Mouse (Mus musculus) splenic B cell, adult 2 months (primary cell): Measurements from ENCODE around the gene Kcnh3.
"Not testable (repeated sequence)": the region's sequence is repeated elsewhere in the genome, so short reads cannot be mapped to it uniquely, and the experiment has no call there.

Source experiments
- DNase-seq: peaks from one replicate; pipeline ENCODE4 v3.0.0-alpha.2; 2011; ENCODE audit warnings: low read depth, low spot score
- H3K27me3 ChIP-seq: 2 replicates; pipeline ENCODE4 v1.6.1; 2012; ENCODE audit warnings: mild to moderate bottlenecking, low read length, moderate library complexity, mixed read lengths; ENCODE audit not compliant: control insufficient read depth, poor library complexity, insufficient read depth, severe bottlenecking
- H3K36me3 ChIP-seq: 2 replicates; pipeline ENCODE4 v1.6.1; 2012; ENCODE audit warnings: mild to moderate bottlenecking, low read length, moderate library complexity, mixed read lengths; ENCODE audit not compliant: control insufficient read depth, poor library complexity, insufficient read depth, severe bottlenecking

Kcnh3 gene

GRCm38 (mm10) chr15:99223585-99224207 is 965 bp upstream of the Kcnh3 start:
- H3K27me3 ChIP-seq: peaks cover 3% of the 10 kb centered on the region; the same call in 1 of the 2 replicates
- H3K36me3 ChIP-seq: no peaks in the 10 kb centered on the region
- peak; percentile 13 for DNase-seq

GRCm38 (mm10) chr15:99225081-99225810 is 585 bp downstream of the Kcnh3 start:
- H3K27me3 ChIP-seq: peaks cover 2% of the 10 kb centered on the region; the same call in 1 of the 2 replicates
- no peak for DNase-seq
- H3K36me3 ChIP-seq: no peaks in the 10 kb centered on the region

- H3K36me3 ChIP-seq: no peaks in the 10 kb centered on the region
- DNase-seq: no peak
Observed at GRCm38 (mm10) chr15:99226090-99226489, 1.4 kb downstream of the Kcnh3 start.

GRCm38 (mm10) chr15:99231998-99232397 is 7.3 kb downstream of the Kcnh3 start:
- H3K36me3 ChIP-seq: no peaks in the 10 kb centered on the region
- H3K27me3 ChIP-seq: no peaks in the 10 kb centered on the region
- no peak for DNase-seq

More at GRCm38 (mm10) chr15:99226090-99226489, 1.4 kb downstream of the Kcnh3 start:
- peaks cover 2% of the 10 kb centered on the region; the same call in 1 of the 2 replicates for H3K27me3 ChIP-seq

DNA sequence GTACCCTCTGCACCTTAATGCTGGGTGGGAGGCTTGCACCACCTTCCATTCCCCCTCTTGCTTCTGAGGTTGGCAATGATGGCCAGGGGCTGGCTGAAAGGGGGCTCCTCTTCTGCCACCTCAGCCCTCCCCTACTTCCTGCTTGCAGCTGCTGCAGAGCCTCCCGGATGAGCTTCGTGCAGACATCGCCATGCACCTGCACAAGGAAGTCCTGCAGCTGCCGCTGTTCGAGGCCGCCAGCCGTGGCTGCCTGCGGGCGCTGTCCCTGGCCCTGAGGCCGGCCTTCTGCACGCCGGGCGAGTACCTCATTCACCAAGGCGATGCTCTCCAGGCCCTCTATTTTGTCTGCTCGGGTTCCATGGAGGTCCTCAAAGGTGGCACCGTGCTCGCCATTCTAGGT is 9.1 kb downstream of the Kcnh3 start:
- DNase-seq: peak; percentile 17
- Histone ChIP-seq H3K36me3 (no peaks in the 10 kb centered on the region), H3K27me3 (no peaks in the 10 kb centered on the region)

DNA sequence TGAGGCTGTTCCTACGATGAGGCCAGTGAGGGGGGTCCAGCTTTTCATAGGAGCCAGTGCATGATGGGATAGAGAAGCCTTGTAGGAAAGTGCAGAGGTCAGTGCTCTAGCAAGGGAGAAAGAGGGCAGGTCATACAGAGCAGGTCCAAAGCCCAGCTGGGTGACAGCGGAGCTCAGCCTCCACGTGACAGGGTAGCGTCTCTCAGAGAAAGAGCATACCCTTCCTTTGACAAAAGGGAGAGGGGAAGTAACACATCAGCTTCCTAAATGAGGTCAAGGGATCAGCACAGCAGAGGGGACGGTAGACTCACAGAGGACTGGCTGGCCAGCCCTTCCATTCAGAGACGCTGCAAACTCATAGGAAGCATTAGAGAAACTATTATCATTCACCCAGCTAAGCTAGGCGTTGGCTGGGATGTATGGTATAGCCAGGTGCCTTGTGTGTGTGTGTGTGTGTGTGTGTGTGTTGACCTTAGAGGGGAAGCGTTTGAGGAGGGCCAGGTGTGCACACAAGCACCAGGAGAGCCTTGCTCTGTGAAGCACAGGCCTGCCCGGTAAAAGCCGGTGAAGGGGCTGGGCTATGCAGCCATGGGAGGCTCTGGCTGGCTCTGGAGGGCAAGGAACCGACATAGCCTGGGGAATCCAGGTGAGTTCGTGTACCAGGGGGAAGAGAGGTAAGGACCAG is 9.8 kb downstream of the Kcnh3 start:
- Histone ChIP-seq H3K27me3 (no peaks in the 10 kb centered on the region), H3K36me3 (no peaks in the 10 kb centered on the region)
- no peak for DNase-seq

- no peaks in the 10 kb centered on the region for H3K27me3 ChIP-seq
- H3K36me3 ChIP-seq: no peaks in the 10 kb centered on the region; the same call in 1 of the 2 replicates
- DNase-seq: no peak
Observed at GRCm38 (mm10) chr15:99238006-99238405, 13.3 kb downstream of the Kcnh3 start.

GRCm38 (mm10) chr15:99240129-99240528 is 15.5 kb downstream of the Kcnh3 start:
- no peaks in the 10 kb centered on the region for H3K27me3 ChIP-seq
- DNase-seq: peak; percentile 32
- H3K36me3 ChIP-seq: no peaks in the 10 kb centered on the region; the same call in 1 of the 2 replicates

GRCm38 (mm10) chr15:99241249-99241648 is 16.6 kb downstream of the Kcnh3 start:
- no peak for DNase-seq
- no peaks in the 10 kb centered on the region for H3K27me3 ChIP-seq
- peaks cover under 1% of the 10 kb centered on the region for H3K36me3 ChIP-seq

DNA sequence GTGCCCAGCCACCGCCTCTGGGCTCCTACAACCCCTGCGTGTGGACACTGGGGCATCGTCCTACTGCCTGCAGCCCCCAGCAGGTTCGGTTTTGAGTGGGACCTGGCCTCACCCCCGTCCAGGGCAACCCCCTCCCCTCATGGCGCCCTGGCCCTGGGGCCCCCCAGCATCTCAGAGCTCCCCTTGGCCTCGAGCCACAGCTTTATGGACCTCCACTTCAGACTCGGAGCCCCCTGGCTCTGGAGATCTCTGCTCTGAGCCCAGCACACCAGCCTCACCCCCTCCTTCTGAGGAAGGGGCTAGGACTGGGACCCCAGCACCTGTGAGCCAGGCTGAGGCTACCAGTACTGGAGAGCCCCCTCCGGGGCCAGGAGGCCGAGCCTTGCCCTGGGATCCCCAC is 17.4 kb downstream of the Kcnh3 start:
- H3K36me3 ChIP-seq: peaks cover 2% of the 10 kb centered on the region
- H3K27me3 ChIP-seq: no peaks in the 10 kb centered on the region
- no peak for DNase-seq

DNA sequence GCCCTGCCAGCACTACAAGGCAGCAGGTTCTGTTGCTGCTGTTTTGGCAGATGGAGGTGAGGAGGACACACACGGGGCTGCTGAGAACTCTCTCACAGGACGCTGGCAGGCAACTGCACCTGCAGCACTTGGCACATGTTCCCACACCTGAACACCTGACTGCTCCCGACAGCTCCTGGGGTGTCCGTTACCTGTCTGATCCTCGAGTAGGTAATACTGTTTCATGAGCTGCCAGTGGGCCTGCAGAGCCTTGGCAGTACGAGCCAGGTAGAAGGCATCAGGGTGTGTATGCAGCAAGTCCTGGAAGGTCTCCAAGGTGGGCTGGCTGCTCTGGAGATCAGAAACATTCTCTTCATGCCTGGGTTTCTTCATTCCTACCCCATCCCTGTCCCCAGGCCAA is 22.1 kb downstream of the Kcnh3 start:
- DNase-seq, H3K27me3 ChIP-seq, H3K36me3 ChIP-seq: not testable (repeated sequence)

GRCm38 (mm10) chr15:99248972-99249371 is 24.3 kb downstream of the Kcnh3 start:
- Histone ChIP-seq H3K36me3 (peaks cover 4% of the 10 kb centered on the region; the same call in 1 of the 2 replicates), H3K27me3 (no peaks in the 10 kb centered on the region)
- DNase-seq: no peak

GRCm38 (mm10) chr15:99249938-99250337 is 25.3 kb downstream of the Kcnh3 start:
- Histone ChIP-seq H3K27me3 (no peaks in the 10 kb centered on the region), H3K36me3 (peaks cover 4% of the 10 kb centered on the region; the same call in 1 of the 2 replicates)
- DNase-seq: no peak

DNA sequence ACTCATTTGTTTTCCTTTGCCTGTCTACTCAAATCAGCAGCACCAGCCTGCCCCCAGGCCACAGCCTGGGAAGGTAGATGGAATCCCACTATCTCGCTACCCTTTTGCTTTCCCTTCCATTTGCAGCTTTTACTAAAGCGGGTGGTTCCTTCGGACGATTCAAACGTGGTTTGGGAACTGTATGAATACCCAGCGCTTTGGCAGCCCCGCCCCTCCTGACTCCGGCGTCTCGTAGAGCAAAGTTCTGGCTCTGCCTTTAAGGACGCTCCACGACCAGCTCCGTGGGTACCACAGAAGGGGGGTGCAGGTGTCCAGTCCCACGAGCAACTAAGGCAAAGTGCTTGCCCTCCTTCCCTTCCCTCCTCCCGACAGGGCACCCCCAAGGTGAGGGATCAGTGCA is 26.4 kb downstream of the Kcnh3 start:
- not testable (repeated sequence) for H3K36me3 ChIP-seq, DNase-seq, H3K27me3 ChIP-seq
